Mouse (Mus musculus) c-Kit-positive CD71-positive TER-119-positive erythroid progenitor cells, embryonic 14.5 days (primary cell): Measurements from ENCODE around the gene Aanat.

ENCODE experiments used
- DNase-seq: peaks from one replicate; pipeline ENCODE4 v3.0.0-alpha.2; 2013; ENCODE audit warnings: low spot score

The Aanat gene

DNA sequence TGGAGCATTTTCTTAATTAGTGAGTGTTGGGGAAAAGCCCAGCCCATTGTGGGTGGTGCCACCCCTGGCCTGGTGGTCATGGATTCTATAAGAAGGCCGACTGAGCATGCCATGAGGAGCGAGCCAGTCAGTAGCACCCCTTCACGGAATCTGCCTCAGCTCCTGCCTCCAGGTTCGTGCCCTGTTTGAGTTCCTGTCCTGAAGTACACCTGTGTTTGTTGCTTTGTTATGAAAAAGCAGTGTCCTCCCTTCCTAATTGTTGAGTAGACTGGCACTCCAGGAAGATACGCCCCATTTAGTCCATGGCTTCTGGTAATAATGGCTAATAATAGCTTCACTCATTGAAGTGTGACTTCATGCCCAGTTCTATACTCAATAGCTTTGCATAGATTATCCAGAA is at the start of gene Aanat:
Gene Aanat (plus strand): TSS at position 123 of the 400 bp plus-strand sequence.
- no peak for DNase-seq

DNA sequence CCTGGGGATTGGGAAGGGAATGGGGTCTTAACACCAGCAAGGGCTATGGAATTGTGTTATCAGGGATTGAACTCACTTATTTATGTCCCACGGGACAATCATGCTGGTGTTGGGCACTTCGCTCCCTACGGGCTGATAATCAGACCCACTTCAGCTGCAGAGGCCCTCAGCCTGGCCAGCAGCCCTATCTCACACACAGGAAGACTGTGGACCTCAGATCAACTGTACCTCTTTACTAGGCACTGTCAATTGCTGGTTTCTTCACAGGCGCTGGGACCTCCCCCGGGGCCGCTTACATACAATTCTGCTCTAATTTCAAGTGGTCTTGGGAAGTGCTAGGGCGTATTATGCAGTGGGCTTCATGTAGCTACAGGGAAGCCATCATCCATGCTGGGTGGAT is 49.5 kb upstream of the Aanat start:
- DNase-seq = peak; percentile 66

DNA sequence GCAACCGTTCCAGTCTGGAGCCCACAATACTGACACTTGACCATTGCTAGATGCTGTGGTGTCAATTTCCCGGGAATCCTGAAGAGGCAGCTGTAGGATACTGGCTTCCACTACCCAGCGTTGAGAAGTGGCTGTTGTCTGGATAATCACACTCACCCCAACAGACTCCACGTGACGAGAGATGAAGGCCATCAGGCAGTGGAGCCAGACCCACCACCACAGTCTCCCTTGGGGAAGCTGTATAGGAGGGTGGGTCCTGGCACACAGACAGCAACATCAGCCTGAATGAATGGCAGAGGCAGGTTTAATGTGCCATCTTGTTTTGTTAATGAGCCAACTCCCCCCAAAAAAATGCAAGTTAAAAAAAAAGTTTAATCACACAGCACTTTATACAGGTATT is 48.8 kb upstream of the Aanat start:
- DNase-seq = no peak

DNA sequence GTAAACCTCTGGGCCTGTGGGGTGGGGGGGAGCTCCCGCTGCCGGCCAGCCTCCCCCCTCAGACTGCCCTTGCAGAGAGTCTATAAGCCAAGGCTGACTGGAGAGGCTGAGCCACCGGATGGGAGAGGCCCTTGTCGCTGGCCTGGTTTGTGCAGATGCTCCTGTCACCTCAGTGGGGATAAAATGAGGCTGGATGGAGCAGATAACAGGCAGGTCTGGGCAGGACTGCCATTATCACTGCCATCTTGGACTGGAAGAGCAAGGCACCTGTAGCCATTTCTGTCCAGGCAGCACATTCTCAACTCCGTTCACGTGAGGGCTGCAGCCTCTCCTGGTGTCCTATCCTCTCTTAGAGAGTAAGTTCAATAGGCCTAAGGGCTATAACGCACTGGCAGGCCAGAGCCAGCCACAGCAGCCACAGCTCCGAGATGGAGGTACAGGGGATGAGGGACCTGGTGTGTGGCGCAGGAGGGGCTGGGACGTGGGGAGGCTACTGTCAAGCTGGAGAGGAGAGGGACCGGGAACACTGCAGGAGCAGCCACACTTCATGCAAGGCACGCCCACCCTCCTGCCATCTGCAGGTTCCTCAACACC is 48.0 kb upstream of the Aanat start:
- DNase-seq = peak; percentile 53

DNA sequence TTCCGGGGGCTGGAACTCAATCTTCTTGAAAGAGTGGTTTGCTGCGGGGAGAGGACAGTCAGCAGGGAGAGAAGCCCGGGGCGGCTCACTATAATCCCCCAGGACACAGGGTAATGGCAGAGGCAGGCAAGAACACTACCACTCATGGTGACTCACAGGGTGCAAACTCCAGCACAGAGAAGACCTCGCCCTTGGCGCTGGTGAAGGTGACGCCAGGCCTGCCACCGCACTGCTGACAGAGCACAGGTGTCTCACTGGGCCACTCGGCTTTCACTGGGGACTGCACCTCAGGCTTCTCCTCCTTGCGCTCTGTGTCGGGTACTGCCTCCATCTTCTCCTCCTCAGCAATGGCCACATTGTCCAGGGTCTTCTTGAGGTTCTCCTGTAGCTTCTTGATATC is 45.0 kb upstream of the Aanat start:
- no peak for DNase-seq

DNA sequence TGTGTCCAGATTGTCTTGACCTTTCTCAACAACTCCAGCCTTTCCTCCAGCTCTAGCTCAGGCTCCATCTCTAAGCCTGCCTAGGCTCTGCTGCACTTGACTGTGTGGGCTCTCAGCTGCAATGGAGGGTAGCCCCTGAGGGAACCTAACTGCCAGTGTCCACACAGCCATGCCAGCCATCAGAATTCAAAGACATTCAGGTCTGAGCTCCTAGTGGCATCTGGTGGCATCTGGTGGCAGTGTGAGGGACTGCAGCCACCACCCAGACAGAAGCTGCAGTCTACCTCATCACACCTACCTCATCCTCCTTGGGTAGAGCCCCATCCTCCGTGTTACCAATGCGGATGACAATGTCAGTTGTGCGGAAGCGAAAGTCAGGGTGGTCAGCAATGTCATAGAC is 43.1 kb upstream of the Aanat start:
- peak; percentile 47 for DNase-seq

DNA sequence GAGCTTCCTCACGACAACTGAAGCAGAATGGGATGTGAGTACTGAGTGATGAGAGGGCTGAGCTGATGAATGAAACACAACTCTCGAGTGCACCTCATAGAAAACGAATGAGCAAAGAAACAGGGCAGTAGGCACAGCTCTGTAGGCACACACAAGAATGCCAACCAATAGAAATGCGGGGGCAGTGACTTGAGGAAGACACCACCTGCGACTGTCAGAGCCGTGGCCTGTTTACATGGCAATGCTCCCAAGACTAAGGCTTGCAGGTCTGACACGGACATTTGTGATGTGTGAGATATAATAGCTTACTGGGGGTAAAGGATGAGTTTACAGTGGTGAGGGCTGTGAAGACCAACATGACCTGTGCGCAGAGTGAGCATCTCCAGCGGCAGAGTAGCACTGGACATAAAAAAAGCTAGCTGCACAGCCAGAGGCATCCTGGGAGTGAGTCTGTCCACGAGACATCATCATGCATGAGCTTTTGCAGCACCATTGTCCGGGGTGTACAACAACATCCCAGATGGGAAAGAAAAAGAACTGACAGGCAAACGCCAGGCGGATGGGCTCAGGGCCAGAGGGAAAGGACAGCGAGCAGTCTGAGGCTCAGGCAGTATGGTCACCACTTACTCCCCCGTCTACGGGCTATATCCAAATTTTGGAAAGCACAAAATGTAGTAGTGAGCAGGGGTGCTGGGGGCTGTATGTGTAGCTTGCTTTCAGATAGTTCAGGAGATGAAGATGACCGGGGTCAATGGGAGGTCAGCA is 38.8 kb upstream of the Aanat start:
- DNase-seq = no peak

DNA sequence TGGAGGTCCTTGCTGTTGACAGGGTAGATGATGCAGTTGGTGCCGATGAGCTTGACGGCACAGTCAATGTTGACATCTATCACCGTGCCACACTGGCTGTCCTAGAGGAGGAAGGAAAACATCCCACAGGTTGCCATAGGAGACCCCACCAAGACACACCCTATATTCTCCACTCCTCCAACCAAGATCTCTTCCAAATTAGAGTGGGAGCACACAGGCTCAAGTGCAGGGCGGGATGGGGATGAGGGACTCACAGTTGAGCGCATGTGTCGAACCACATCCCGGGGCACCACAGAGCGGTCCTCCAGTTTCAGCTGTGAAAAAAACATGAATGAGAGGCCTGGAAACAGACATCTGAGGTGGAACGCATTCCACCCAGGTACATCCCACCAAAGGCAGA is 37.5 kb upstream of the Aanat start:
- DNase-seq = no peak

DNA sequence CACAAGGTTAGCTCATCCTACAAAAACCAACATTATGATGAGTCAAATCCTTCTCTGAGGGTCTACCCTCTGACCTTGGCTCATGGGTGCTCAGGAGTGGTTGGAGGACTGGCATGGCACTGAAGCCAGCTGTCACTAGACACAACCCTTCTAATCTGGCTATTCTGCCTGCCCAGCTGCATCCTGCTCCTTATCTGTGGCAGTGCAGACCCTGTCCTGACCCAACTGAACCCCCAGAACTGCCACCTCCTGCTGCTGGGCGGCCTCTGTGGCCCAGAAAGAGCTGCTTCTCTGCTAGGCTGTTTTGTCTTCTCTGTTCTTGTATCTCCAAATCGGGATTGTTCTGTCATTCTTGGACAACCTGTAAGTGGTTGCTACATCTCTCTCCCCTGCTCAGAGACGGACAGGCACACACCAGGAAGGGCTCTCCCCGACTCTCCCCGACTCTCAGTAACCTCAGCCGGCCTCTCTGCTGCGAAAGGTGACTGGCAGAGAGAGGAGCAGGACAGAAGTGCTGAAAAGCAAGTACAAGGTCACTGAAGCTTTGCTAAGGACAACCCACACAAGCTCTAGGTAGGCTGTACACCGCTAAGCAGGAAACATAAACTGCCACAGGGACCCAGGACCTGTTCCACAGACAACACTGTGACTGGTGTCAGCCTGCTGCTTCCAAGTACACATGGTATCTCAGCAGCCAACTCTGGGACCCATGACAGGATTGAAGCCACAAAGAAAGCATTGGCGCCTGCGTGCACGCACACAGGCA is 36.8 kb upstream of the Aanat start:
- peak; percentile 73 for DNase-seq

DNA sequence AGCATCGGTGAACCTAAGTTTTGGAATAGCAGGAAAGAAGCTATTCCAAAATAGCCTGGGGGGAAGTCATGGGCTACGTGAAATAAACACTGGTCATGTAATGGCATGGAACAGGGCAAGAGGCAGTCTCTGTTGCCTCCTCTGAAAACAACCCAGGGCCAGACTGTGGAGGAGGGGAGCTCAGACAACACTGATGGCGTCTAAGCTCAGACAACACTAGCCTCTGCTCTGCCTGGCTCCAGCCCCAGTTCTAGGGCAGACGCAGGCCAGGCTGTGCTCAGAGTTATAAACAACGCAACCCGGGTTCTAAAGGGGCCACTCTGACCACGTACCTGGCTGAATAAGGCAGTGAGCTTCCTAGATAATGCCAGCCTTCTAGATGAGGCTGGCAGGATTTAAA is 35.5 kb upstream of the Aanat start:
- DNase-seq = no peak

DNA sequence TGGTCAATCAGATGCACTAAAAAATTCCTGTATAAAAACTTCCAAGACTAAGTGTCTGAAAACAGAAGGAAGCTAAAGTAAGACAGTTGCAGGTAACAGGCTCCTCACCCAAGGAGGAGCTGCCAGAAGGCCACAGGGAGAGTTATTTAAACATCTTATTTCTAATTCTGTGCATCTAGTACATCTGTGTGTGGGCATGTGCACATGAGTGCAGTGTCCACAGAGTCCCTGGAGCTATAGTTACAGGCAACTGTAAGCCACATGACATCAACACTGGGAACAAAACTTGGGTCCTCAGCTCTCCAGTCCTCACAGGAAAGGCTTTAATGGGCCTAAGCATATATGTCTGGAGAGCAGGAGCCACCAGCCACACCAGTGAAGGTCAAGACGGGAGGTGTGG is 34.0 kb upstream of the Aanat start:
- DNase-seq = no peak

DNA sequence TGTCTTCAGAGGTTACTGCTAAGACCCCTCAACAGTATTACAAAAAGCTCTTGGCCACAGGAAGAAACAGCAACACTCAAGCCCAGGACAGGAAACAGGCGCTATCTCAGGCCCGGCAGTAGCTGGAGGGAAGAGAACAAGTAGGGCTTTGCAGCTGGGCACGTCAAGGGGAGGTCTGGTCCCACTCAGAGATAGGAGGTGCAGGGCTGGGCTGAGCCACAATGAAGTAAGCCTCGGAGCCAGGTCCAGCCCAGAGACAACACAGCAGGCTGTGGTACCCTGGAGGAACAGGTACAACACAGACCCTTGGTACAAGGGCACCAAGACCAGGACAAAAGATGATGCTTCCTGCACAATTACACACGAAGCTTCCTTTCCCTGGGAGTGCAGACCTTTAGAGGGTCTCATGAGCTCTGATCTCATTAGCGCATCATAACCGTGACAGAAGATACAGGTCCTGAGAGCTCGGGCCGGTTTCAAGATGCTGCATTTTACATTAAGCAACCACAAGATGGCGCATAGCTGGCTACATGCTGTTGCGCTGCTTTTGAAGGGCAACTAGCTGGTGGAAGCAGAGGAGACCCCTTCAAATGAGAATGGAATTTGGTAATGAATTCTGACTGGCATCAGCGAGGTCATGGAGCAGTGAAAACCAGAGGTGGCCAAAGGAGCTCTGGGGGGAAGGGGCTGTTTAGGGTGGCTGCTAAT is 31.9 kb upstream of the Aanat start:
- peak; percentile 53 for DNase-seq

DNA sequence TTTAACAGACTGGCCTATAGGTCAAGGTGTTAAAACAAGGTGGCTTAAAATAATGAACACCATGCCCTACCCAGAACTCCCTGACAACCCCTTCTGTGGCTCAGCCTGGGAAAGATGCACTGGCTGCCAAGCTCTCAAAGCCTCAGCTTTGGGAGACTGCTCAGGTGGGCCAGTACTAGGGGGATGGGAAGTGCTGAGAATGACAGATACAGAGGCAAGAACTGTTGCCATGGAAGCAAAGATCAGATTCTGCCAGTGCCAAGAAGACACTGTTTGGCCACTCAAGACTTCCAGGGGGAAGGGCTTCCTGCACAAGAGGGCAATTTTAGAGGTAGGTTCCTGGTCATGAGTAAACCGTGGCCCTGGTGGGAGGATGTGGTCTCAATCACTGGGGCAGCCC is 30.7 kb upstream of the Aanat start:
- no peak for DNase-seq

DNA sequence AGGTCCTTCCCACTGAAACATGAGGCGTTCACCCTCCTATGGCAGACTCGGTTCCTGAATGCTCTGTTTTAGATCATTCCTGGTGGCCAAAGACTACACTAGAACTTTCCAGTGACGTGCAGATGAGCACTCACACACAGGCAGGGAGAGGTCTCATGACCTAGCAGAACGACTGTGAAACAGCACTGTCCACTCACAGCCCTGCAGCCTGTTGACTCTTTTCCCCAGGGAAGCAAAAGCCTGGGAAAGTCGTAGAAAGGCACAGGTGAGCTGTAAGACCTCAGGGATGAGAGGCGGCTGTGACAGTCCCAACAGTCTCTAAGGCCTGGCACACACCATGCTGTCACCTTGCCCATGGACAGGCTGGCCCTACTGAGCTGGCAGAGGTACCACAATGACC is 29.9 kb upstream of the Aanat start:
- DNase-seq = no peak

DNA sequence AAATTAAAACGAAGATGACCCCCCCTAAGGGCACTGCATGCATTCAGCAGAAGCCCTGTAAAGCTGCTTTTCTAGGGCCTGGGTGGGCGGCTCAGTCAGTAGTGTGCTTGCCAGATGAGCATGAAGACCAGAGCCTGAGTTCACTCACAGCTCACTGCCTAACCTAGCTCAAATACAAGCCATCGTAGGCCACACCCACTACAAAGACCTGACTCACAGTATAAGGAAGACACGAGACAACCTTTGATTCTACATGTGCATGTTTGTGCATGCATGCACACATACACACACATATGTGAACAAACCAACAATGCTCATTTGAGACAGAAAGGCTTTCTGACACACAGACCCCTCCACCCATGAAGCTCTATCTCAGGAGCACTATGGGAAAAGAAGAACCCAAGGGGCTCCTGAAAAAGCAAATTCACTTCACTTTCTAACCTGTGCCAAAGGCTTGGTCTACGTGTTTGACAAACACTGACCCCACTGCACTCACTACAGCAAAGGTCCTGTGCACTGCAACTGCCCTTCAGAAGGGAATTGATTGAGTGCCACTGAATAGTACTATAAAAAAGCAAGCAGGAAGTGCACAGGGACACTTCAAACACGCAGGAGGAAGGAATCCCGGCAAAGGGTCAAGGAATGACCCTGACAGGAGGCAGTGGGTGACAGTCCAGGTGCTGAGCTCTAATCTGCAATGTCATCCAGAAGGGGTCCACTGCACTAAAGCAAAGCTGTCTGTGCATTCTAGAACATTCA is 20.8 kb upstream of the Aanat start:
- no peak for DNase-seq

DNA sequence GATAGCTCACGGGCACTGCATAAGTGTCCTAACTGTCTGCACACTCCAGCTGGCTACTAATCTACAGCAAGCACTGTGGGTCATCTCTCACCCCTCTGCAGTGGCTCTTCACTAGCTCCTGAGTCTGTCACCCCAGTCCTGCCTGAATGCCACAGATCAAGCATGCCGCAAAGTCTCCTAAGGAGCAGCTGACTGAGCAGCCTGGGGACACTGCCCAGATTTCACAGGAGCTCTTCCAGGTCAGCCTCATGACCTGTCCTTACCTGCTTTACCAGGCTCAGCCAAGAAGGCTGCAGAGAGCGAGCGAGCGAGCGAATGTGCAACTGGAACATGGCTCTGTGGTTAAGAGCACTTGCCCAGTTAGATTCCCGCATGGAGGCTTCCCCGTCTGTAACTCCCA is 18.7 kb upstream of the Aanat start:
- DNase-seq = no peak

DNA sequence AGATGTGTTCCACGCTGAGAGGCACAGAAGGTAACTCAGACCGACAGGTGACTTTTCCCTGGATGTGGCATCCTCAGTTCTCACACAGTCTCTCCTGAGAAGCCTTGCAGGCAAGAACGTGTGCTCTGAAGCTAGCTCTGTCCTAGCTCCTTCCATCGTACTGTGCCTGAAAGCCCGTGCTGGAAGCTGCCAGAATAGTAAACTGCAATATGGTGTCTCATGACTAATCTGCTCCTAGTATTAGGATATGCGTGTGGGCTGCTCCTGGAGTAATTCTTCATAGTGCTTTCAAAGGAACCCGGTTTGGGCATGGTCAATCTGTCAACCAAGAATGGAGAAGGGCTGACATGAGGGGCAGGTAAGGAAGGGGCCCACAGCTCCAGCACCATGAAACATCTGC is 15.4 kb upstream of the Aanat start:
- DNase-seq = no peak

DNA sequence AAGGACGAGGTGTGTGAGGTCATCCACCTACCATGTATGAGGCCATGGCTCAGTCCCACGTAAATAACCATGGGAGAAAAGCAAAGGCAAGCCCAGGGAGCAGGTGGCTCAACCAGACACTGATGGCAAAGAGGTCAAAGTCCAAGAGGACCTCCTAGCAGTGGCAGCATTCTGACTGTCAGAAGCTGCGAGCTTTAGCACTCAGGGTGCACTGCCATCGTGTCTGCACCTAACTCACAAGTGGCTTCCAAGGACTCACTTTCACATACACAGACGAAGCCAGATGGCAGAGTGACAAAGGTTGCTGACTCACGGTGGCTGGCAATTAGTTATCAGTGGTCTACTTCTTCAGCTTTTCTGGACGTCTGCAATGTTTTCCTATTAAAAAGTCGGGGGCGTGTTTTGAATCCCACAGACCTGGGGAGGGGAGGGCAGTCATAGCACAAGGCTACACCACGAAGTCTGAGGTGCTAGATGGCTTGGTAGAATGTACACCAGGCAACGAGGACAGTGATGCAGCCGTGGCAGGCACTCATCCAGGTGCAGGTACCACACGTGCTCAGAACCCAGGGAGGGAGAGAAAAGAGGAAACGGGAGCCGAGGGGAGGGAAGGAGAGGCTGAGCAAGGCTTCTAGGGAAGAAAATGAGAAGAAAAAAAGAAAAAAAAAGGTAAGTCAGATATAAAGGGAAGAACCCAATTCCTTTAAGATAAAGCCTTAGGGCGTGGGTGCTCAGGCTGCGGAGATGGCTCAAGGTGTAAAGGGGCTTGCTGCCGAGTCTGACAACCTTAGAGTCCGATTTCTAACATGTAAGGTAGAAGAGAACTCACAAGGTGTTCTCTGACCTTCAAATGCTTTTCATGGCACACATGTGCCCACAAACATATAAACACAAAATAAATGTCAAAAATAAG is 14.2 kb upstream of the Aanat start:
- peak; percentile 84 for DNase-seq

DNA sequence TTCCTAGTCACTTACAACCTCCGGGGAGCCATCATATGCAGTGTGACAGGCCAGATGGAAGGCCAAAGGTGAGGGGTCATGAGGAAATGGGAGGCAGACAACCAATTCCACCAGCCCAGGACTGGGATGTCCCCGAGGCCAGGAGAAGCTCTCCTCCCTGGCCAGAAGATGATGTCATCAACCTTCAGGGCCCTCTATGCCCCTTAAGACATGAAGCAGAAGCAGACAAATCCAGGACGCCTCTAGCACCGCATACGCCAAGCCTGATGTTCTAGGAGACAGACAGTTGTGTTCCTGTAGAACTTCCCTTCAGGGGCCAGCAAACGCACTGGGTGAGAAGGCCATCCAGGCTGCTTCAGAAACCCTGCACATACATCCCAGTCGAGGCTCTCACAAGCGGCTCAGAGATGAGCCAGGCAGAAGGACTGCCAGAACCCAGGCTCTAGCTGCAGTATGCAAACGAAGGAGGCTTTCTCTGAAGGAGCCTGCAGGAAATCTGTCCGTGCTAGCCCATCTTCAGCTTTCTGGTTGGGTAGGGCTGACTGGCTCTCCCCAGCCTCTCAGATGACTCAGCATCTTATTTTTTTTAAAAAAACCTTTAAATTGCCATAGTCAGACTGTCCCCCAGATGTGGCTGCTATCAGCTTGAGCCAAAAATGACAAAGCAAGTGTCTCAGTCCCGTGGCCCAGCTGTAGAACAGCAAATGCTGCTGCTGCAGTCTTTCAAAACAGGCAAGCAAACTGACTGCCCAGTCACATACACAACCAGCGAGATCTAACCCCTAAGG is 13.3 kb upstream of the Aanat start:
- DNase-seq = peak; percentile 82

DNA sequence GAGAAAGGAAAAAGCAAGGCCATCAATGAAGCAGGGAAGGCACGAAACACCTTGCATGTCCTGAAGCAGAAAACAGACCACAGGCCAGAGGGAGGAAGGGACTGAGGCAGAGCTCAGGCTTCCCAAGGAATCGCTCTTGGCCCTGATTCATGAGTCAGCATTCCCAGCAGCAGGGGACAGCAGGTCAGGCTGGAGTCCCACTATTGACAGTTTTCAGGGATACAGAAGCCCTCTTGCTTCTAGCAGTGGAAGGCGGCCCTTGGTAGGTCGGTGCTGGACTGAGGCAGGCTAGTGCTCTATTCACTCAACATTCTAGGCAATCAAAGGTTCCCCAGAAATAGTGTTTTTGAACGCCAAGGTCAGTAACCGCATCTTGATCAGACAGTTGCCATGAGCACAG is 11.7 kb upstream of the Aanat start:
- no peak for DNase-seq
